Mouse (Mus musculus) megakaryocyte, embryonic 14.5 days (primary cell): ENCODE results near the gene Pkp3.

Experiments used
- FLI1 ChIP-seq: IDR thresholded peaks from 2 replicates; pipeline ENCODE4 v1.6.1; 2012; ENCODE audit warnings: low read length, inconsistent platforms, mixed read lengths
- GATA1 ChIP-seq: IDR thresholded peaks from 3 replicates; pipeline ENCODE4 v1.6.1; 2012; ENCODE audit warnings: mixed read lengths, low read length, inconsistent platforms, borderline replicate concordance

GRCm38 (mm10) chr7:141078876-141079275 is 858 bp downstream of the Pkp3 start:
- no peak for TF ChIP-seq GATA1
- TF ChIP-seq FLI1 = no peak
